Mouse (Mus musculus) CH12.LX (cell line): Measurements from ENCODE around the gene Fcrls. TPM values are rescaled to one million over a fixed set of nuclear protein-coding genes. Genes with fewer than 3 reads are reported as not detected.

ENCODE experiments used
- polyA plus RNA-seq: library from polyadenylated mRNA; unstranded; fragments of >175 nt; gene quantifications from 2 replicates; pipeline ENCODE4 v1.2.1, GENCODE M21; 2012; ENCODE audit warnings: low read depth; ENCODE audit not compliant: insufficient read length
- total RNA-seq, 2 experiments: library from RNA; depleted of rRNA; stranded (reverse); fragments of 300-350 nt in 1 of 2; fragments of >200 nt in 1 of 2; gene quantifications; 2 replicates each; pipeline ENCODE4 v1.2.3; 2012 to 2014

Fcrls gene
- total and polyA plus RNA-seq, 3 experiments, result 0.13 TPM; not detected in 2

Other genes starting within 250 kb of the Fcrls start
- gene Kirrel, start 89.0 kb downstream of the Fcrls start, total RNA-seq (2012; rRNA removed), result not detected in 2 replicates
- gene Kirrel, start 89.0 kb downstream of the Fcrls start, total RNA-seq (2014; rRNA removed), result not detected in 2 replicates
- not detected in 2 replicates for gene Kirrel, start 89.0 kb downstream of the Fcrls start, polyA plus RNA-seq
- gene Cd5l, start 94.1 kb upstream of the Fcrls start, total RNA-seq (2012; rRNA removed), result 0.13 and 0.17 TPM in 2 replicates
- gene Cd5l, start 94.1 kb upstream of the Fcrls start, total RNA-seq (2014; rRNA removed), result 0.11 and 0.15 TPM in 2 replicates
- gene Cd5l, start 94.1 kb upstream of the Fcrls start, polyA plus RNA-seq, result 0.11 TPM in 1 of 2 replicates, not detected in the other
- gene Fcrl1, start 112.6 kb upstream of the Fcrls start, total RNA-seq (2012; rRNA removed), result 17.6 and 20.6 TPM in 2 replicates
- 45.2 and 47.1 TPM in 2 replicates for gene Fcrl1, start 112.6 kb upstream of the Fcrls start, total RNA-seq (2014; rRNA removed)
- 50.1 and 54.9 TPM in 2 replicates for gene Fcrl1, start 112.6 kb upstream of the Fcrls start, polyA plus RNA-seq
- gene Fcrl5, start 172.0 kb upstream of the Fcrls start, total RNA-seq (2012; rRNA removed), result 3.8 and 5.5 TPM in 2 replicates
- gene Fcrl5, start 172.0 kb upstream of the Fcrls start, total RNA-seq (2014; rRNA removed), result 18.5 and 19.2 TPM in 2 replicates
- gene Fcrl5, start 172.0 kb upstream of the Fcrls start, polyA plus RNA-seq, result 16.9 and 20.7 TPM in 2 replicates